Mouse (Mus musculus) cerebral cortex, adult 2 months (tissue): ENCODE measurements around the gene Aqp5.

Source experiments
- WGBS: fragments of 180-500 bp; shearing (Covaris S2); methylation state at CpG from one replicate; pipeline ENCODE4 v1.1.7; 2018; 5-methylcytosine and 5-hydroxymethylcytosine counted together

The Aqp5 gene

GRCm38 (mm10) chr15:99590429-99591084 is at the start of gene Aqp5:
Gene Aqp5, plus strand, starts transcription at chr15:99590782.
- 3% methylated on average over 68 of the region's 83 CpGs for WGBS

DNA sequence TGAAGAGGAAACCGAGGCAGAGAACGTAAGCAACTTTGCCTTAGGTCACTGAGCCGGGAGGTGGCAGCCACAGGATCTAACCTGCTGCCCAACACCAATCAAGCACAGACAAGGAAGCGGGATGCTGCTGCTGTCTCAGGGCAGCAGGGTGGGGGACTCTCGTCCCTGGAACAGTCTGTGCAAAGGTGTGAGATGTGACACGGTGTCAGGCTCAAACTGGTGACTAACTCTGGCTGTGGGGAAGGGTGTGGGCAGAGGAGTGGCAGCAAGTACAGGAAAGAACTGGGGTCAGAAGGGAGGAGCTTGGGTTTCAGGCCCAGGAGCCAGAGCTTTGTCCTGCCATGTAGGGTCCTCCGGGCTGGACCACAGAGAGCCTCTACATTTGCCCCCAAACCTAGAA is 46.5 kb upstream of the Aqp5 start:
- 88% methylated on average over 7 of the region's 7 CpGs for WGBS

DNA sequence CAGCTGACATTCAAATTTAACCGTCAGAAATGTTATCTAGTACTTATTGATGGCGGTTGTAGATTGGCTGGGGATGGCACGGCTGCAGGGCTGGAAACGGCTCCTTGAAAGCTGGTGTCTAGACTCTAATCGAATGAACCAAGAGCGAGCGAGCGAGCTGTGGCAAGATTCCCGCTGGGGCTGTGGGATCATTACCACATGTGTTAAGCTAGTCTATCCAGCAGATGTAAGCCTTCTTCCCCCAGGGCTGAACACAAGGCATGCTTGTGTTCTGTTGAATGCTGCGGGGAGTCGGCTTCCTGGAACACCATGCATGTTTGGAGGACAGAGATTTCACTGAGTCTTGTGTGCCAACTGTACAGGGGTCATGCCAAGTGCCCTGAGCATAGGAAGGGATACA is 44.0 kb upstream of the Aqp5 start:
- WGBS: 65% methylated on average over 11 of the region's 11 CpGs

GRCm38 (mm10) chr15:99547732-99548131 is 42.9 kb upstream of the Aqp5 start:
- WGBS: 75% methylated on average over 6 of the region's 6 CpGs

DNA sequence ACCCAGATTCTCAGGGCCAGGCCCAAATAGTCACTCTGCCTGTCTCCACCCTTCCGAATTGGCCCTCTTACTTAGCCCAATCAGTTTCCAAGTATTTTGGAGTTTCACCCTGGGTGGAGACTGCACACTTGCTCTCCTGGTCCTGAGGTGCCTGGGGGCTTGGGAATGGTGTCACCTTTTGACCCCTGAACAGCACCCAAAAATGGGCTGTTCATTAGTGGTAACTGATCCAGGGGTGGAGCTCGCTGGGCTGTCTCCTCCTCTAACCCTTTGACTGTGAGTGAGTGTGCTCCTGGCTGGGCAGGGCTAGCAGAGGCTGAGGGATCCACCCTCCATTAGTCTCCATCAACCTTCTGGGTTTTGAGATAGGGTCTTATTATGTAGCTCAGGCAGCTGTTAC is 40.7 kb upstream of the Aqp5 start:
- WGBS: 72% methylated on average over 2 of the region's 2 CpGs

GRCm38 (mm10) chr15:99553767-99554166 is 36.8 kb upstream of the Aqp5 start:
- WGBS: 79% methylated on average over 6 of the region's 6 CpGs

DNA sequence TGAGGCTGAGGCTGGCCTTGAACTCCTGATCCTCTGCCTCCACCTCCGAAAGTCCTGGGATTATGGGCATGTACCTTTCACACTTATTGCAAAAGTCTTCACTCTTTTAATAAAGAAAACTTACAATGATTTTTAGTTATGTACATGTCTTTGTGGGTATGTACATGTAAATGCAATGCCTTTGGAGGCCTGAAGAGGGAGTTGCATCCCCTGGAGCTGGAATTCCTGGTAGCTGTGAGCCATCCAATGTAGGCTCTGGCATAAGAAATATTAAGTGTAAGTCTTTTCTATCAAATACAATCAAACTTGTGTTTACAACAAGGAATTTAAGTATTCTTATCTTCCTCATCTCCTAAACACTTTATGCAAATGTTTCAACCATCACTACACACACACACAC is 31.6 kb upstream of the Aqp5 start:
- 92% methylated on average over 1 of the region's 1 CpGs for WGBS

- WGBS: 73% methylated on average over 10 of the region's 10 CpGs
These were observed 30.3 kb upstream of the Aqp5 start for GRCm38 (mm10) chr15:99560246-99560645.

DNA sequence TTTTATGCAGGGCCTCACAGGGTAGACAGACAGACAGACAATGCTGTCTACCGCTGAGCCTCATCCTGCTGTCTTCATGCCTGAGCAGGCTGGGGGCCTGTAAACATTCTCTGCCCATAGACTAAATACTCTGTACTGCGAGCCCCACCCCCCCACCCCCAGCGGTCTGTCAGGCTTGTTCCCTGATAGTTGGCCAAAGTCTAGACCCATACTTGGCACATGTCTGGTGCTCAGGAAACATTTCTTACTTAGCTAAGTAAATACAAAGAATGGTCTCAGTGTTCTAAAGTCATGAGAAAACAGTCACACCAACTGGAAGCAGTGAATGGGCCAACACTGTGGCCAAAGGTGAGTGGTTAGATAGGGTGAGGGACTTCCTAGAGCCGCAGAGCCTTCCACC is 23.2 kb upstream of the Aqp5 start:
- 64% methylated on average over 4 of the region's 4 CpGs for WGBS

- 78% methylated on average over 6 of the region's 6 CpGs for WGBS
These were observed 21.9 kb upstream of the Aqp5 start for GRCm38 (mm10) chr15:99568682-99569081.

DNA sequence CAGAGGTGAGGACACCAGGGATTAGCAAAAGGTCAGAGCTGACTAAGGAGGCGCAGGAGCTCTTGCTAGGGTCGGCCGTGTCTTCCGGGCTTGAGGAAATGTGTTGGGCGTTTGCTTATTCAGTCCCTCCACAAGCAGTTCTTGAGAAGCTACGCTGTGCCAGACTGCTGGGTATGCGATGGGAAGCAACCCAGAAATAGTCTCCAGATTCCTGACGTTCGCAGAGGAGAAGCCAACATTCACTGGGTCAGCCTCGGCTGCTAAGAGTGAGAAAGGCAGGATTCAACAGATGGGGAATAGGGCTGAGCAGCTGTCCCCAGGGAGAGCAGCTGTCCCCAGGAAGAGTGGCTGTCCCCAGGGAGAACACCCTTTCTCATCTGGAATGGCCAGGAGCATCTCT is 21.5 kb upstream of the Aqp5 start:
- 32% methylated on average over 10 of the region's 10 CpGs for WGBS

- WGBS: 78% methylated on average over 26 of the region's 26 CpGs
These were observed 11.6 kb upstream of the Aqp5 start, which contains the start of gene Aqp2 for GRCm38 (mm10) chr15:99578802-99579485. Gene Aqp2, plus strand, starts transcription at chr15:99579055.

DNA sequence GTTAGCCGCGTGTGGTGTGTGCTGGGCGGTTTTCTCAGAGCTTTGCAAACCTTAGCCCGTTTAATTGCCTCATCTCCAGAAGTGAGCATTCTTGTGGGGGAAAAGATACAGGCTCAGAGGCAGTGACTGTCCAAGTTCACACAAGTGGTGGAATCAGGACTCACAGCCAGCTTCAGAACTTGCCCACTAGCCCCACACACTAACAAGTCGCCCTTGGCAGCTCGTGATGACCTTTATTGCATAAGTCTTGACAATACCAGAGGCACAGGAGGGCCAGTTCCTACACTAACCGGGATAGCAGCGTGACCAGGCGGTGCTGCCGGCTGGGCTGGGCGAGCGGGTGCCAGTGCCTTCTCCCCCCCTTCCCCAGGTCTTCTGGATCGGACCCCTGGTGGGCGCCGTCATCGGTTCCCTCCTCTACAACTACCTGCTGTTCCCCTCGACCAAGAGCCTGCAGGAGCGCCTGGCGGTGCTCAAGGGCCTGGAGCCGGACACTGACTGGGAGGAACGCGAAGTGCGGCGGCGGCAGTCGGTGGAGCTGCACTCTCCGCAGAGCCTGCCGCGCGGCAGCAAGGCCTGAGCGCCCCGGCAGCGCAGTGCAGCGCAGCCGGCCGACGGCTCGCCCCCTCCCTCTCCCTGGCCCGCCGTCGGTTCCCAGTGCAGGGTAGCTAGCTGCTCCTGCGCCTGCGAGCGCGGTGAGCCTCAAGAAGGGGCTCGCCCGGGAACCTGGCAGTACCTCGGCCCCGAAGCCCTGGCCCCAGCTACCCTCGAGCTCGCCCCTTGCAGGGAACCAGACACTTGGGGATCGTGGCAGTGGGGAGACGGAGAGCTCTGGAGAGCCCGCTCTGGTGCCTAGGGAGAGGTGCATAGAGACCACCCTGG is 6.9 kb upstream of the Aqp5 start:
- 7% methylated on average over 54 of the region's 54 CpGs for WGBS

DNA sequence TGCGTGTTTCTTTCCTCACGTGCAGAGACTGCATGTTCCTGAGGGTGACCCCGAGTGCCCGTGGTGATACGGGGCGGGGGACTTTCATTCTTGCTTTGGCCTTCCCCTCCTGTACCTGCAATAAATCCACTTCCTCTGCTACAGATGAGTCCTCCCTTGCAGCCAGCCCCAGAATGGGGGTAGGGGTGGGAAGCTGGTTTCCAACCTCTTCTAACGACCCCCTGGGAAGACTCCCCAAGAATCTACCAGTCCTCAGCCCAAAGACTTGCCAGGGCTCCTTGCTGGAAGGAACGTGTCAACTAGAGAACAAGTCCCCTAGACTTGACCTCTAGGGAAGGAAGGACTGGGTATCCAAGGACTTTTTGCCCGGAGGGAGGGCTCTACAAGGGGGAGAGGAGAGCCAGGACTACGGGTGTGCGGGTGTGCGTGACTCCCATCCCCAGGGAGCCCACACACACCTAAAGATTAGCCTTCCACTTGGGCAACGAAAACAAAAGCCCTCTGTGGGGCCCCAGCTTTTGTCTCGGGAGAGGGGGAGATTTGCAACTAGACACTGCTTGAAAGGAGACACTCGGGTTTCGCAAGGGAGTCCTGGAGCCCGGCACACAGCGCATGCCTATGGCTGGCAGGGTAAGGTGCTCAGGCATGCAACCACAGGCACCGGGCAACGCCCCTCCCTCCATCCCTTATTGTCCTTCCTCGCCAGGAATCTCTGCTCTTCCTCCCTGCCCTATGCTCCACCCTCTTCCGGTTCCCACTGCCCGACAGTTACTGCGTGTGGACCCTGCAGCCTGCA is 6.0 kb upstream of the Aqp5 start:
- WGBS: 29% methylated on average over 24 of the region's 24 CpGs

- WGBS: 87% methylated on average over 6 of the region's 6 CpGs
These were observed 4.8 kb upstream of the Aqp5 start for GRCm38 (mm10) chr15:99585741-99586140.

DNA sequence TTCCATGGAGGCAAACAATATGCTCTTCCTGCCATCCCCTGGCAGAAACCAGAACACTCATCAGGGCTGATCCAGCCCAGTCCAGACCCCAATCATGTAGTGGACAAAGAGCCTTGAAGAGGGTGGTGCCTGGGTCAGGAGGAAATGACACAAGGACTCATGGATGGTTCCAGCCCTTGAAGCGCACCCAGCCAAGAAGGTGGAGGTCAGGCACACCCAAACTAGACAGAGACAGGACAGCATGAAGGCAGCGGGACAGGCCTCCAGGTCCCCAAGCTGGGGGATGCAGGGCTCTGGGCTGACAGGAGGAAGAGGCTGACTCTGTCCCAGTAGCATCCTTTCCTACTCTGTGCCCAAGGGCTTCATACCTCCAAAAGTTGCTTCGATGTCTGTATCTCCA is 4.1 kb upstream of the Aqp5 start:
- 97% methylated on average over 3 of the region's 3 CpGs for WGBS

DNA sequence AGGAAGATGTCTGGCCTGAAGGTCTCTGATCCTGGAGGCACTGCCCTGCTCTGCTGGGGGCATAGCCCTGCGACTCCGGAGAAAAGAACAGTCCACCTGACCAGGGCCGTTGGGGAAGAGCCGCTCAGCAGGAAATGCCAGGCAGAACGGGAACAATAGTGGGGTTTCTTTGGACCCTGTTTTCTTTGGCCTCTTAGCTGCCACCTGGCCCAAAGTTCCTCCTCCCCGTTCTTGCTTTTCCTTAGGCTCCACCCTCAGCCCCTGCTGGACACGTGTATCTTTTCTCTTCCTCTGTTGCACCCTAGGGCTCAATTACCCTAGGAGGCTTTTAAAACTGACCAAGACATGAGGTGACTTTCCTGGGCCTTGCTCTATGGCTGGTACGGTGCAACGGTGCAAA is 1.3 kb upstream of the Aqp5 start:
- 57% methylated on average over 9 of the region's 9 CpGs for WGBS

DNA sequence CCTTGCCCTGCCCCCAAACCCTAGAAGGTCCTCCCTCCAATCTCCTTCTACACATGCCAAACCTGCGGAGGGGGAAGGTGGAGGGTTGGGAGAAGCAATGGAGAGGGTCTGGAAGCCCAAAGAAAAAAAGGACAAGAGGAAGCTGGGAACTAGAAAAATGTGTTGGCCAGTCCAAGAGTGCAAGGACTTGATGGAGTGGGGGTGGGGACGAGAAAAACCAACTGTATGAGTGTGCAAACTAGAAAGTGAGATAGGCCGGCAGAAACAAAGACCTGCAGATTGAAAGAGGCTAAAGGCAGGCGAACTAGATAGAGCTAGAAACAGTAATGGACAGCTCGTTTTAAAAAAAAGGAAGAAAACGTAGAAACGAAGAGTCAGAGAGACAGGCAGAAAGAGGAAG is 878 bp upstream of the Aqp5 start:
- 51% methylated on average over 7 of the region's 7 CpGs for WGBS

GRCm38 (mm10) chr15:99592177-99592576 is 1.6 kb downstream of the Aqp5 start:
- WGBS: 71% methylated on average over 8 of the region's 8 CpGs

DNA sequence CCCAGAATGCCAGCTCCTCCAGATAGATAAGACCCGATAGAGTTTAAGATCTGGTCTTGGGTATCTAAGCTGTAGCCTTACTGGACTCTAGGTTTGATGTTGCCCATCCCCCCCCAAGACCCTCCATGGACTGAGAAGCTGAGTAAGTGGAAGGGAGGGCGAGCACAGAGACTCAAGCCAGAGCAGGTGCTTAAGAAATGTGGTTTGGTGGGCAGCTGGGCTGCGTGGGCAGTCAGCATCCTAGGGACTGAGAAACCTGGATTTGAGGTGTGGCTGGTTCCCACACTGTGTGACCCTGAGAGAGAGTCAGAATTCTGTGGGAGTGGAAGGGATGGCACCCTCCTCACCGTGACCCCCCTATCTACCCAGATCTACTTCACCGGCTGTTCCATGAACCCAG is 2.3 kb downstream of the Aqp5 start:
- 90% methylated on average over 5 of the region's 5 CpGs for WGBS

- WGBS: 80% methylated on average over 10 of the region's 10 CpGs
These were observed 4.4 kb downstream of the Aqp5 start for GRCm38 (mm10) chr15:99594951-99595350.
